Mouse (Mus musculus): ENCODE measurements around the gene 4931414P19Rik.

- TF ChIP-seq POLR2A (IDR thresholded peaks at IDR 0.05; ENCODE audit: insufficient read depth, low read depth, low read length) (no peak), CTCF (IDR thresholded peaks at IDR 0.05) (no peak), EP300 (IDR thresholded peaks at IDR 0.05; ENCODE audit: insufficient read depth, low read depth, low read length) (no peak)
These were observed 40.7 kb upstream of the 4931414P19Rik start for GRCm38 (mm10) chr14:54646455-54646854.

Measured in heart, adult 2 months (tissue).